Mouse (Mus musculus): ENCODE results near the gene Cpne4. TPM values are rescaled to one million over a fixed set of nuclear protein-coding genes. Genes with fewer than 3 reads are reported as not detected.

The Cpne4 gene
- total and polyA plus RNA-seq, 3 experiments = not detected

DNA sequence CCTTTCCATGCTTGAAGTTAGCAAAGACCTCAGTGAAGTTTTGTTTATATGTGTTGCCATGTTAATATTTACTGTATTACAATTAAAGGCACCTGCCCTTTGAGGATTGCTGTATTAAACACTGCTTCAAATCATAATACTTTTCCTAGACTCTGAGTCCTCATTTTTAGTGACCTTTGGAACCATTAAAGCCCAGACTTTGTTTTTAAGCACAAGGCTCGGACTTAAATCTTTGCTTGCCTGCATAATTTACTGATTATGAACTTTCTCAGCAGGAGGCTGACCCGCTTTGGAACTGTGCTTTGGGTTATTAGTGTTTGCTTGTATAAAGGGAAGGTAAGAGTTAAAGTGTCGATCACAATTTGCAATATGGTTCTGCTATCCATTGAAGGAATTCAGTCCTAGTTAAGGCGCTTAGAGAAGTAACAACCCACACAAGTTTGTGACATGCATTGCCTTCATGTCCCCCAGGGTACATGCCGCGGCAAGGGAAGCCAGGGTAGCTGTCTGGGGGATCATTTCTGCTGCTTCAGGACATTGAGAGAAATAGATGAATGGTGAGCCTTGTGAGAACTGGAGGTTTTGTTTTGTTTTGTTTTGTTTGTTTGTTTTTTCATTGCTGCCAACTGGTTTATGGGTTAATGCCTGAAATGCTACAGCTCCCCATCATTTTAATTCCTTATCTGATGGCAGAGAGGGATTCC is 35.0 kb downstream of the Cpne4 start:
- Histone ChIP-seq H3K4me1 (ENCODE audit: control insufficient read depth in 1 of 2, insufficient read depth in 2 of 2, low read length in 2 of 2) (no peaks in the 10 kb centered on the region), H3K27ac (ENCODE audit: control insufficient read depth, low read depth, low read length) (no peak overlapping the region), H3K9ac (ENCODE audit: control insufficient read depth, low read depth, low read length, poor library complexity, severe bottlenecking) (no peak overlapping the region), H3K9me3 (replicated peaks; ENCODE audit: insufficient read depth, low read length) (no peaks in the 10 kb centered on the region), H3K36me3 (ENCODE audit: control insufficient read depth in 1 of 2, insufficient read depth in 2 of 2, low read length in 2 of 2) (no peaks in the 10 kb centered on the region), H3K4me3 (ENCODE audit: control insufficient read depth in 1 of 2, insufficient read depth in 1 of 2, low read depth in 2 of 2, low read length in 2 of 2) (no peak overlapping the region), H3K27me3 (ENCODE audit: control insufficient read depth in 1 of 2, insufficient read depth in 2 of 2, low read length in 2 of 2) (no peaks in the 10 kb centered on the region), H3K79me2 (ENCODE audit: control insufficient read depth, insufficient read depth, low read length, poor library complexity) (no peaks in the 10 kb centered on the region)
- DNase-seq (ENCODE audit: low read depth, low spot score) = no peak
- TF ChIP-seq MAFK (IDR thresholded peaks at IDR 0.05; ENCODE audit: borderline replicate concordance, low read depth, low read length) (no peak), RAD21 (IDR thresholded peaks at IDR 0.05; ENCODE audit: low read depth, low read length) (no peak), ZKSCAN1 (IDR thresholded peaks at IDR 0.05; ENCODE audit: low read depth, low read length) (no peak), MAZ (IDR thresholded peaks at IDR 0.05; ENCODE audit: low read depth, low read length) (no peak), E2F4 (IDR thresholded peaks at IDR 0.05; ENCODE audit: borderline replicate concordance, low read depth, low read length) (no peak), TBP (IDR thresholded peaks at IDR 0.05; ENCODE audit: low read depth, low read length) (no peak), POLR2AphosphoS2 (IDR thresholded peaks at IDR 0.05; ENCODE audit: low read length) (no peak), USF1 (IDR thresholded peaks at IDR 0.05; ENCODE audit: low read depth, low read length) (no peak), POLR2A (IDR thresholded peaks at IDR 0.05; ENCODE audit: control insufficient read depth in 1 of 2, insufficient read depth in 1 of 2, low read depth in 1 of 2, low read length in 2 of 2, poor library complexity in 1 of 2) (no peak), GABPA (IDR thresholded peaks at IDR 0.05; ENCODE audit: low read depth, low read length) (no peak), ZMIZ1 (IDR thresholded peaks at IDR 0.05; ENCODE audit: low read depth, low read length) (no peak), MEF2A (IDR thresholded peaks at IDR 0.05; ENCODE audit: extremely low read depth, insufficient replicate concordance, low read depth, low read length, poor library complexity, severe bottlenecking) (no peak), CTCF (IDR thresholded peaks at IDR 0.05 in 2 of 3, conservative IDR thresholded peaks at IDR 0.05 in 1 of 3; ENCODE audit: control insufficient read depth in 1 of 3, insufficient read depth in 1 of 3, low read depth in 2 of 3, low read length in 3 of 3, poor library complexity in 1 of 3, severe bottlenecking in 1 of 3) (no peak), BHLHE40 (IDR thresholded peaks at IDR 0.05; ENCODE audit: borderline replicate concordance, low read depth, low read length) (no peak), UBTF (IDR thresholded peaks at IDR 0.05; ENCODE audit: borderline replicate concordance, insufficient read depth, low read depth, low read length) (no peak)

DNA sequence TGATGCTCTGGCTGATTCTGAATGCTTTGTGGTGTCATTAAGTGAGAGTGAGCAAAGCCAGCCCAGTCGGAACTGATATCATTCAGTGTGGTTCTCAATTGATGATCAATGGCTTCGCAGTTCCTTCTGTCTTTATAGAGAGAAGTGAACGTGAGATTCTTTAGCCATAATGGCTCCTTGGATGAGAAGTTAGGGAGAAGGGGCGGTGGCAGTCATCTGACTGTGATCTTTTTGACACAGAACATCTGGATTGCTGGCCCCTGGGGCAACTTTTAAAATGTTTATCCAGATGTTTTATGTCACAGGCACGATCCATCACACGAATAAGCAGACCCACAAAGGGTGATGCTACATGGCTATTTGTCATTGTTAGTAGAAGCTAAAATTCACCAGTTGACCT is 35.6 kb downstream of the Cpne4 start:
- DNase-seq (ENCODE audit: low read depth, low spot score) = no peak
- Histone ChIP-seq H3K79me2 (ENCODE audit: control insufficient read depth, insufficient read depth, low read length, poor library complexity) (no peaks in the 10 kb centered on the region), H3K9ac (ENCODE audit: control insufficient read depth, low read depth, low read length, poor library complexity, severe bottlenecking) (no peak overlapping the region), H3K4me1 (ENCODE audit: control insufficient read depth in 1 of 2, insufficient read depth in 2 of 2, low read length in 2 of 2) (no peaks in the 10 kb centered on the region), H3K4me3 (ENCODE audit: control insufficient read depth in 1 of 2, insufficient read depth in 1 of 2, low read depth in 2 of 2, low read length in 2 of 2) (no peak overlapping the region), H3K36me3 (ENCODE audit: control insufficient read depth in 1 of 2, insufficient read depth in 2 of 2, low read length in 2 of 2) (no peaks in the 10 kb centered on the region), H3K27me3 (ENCODE audit: control insufficient read depth in 1 of 2, insufficient read depth in 2 of 2, low read length in 2 of 2) (no peaks in the 10 kb centered on the region), H3K9me3 (replicated peaks; ENCODE audit: insufficient read depth, low read length) (no peaks in the 10 kb centered on the region), H3K27ac (ENCODE audit: control insufficient read depth, low read depth, low read length) (no peak overlapping the region)
- no peak for TF ChIP-seq SMC3 (IDR thresholded peaks at IDR 0.05; ENCODE audit: low read depth, low read length)
- TF ChIP-seq E2F4 (IDR thresholded peaks at IDR 0.05; ENCODE audit: borderline replicate concordance, low read depth, low read length) = no peak
- no peak for TF ChIP-seq ZMIZ1 (IDR thresholded peaks at IDR 0.05; ENCODE audit: low read depth, low read length)
- no peak for TF ChIP-seq HCFC1 (IDR thresholded peaks at IDR 0.05; ENCODE audit: low read depth, low read length)
- TF ChIP-seq MAFK (IDR thresholded peaks at IDR 0.05; ENCODE audit: borderline replicate concordance, low read depth, low read length) = no peak
- no peak for TF ChIP-seq ZC3H11A (IDR thresholded peaks at IDR 0.05; ENCODE audit: low read depth, low read length)
- no peak for TF ChIP-seq SIN3A (IDR thresholded peaks at IDR 0.05; ENCODE audit: low read length)
- no peak for TF ChIP-seq USF2 (IDR thresholded peaks at IDR 0.05; ENCODE audit: borderline replicate concordance in 1 of 2, insufficient read depth in 1 of 2, low read depth in 1 of 2, low read length in 2 of 2)
- no peak for TF ChIP-seq NRF1 (IDR thresholded peaks at IDR 0.05; ENCODE audit: insufficient read depth, low read depth, low read length, poor library complexity, severe bottlenecking)
- TF ChIP-seq POLR2A (IDR thresholded peaks at IDR 0.05; ENCODE audit: control insufficient read depth in 1 of 2, insufficient read depth in 1 of 2, low read depth in 1 of 2, low read length in 2 of 2, poor library complexity in 1 of 2) = no peak
- no peak for TF ChIP-seq EP300 (IDR thresholded peaks at IDR 0.05; ENCODE audit: low read depth in 1 of 2, low read length in 2 of 2)
- TF ChIP-seq MEF2A (IDR thresholded peaks at IDR 0.05; ENCODE audit: extremely low read depth, insufficient replicate concordance, low read depth, low read length, poor library complexity, severe bottlenecking) = no peak
- no peak for TF ChIP-seq KAT2A (conservative IDR thresholded peaks at IDR 0.05; ENCODE audit: low read depth, low read length)

Measured in MEL (cell line).